Mouse (Mus musculus) spleen, adult 2 months (tissue): ENCODE measurements around the gene Ppp1r1b. TPM values are rescaled to one million over a fixed set of nuclear protein-coding genes. Genes with fewer than 3 reads are reported as not detected.

ENCODE experiments used
- DNase-seq, 2 experiments: peaks; one replicate each; pipeline versions ENCODE4 v3.0.0 to v3.0.0-alpha.2; 2012 to 2021; ENCODE audit warnings: low spot score in 2 of 2, low read depth in 1 of 2
- H3K27ac ChIP-seq: fragments of 200-500 bp; 2 replicates; pipeline ENCODE4 v1.5.1; 2012; ENCODE audit warnings: low read length, inconsistent platforms; ENCODE audit not compliant: insufficient read depth
- H3K27me3 ChIP-seq: fragments of 200-500 bp; 2 replicates; pipeline ENCODE4 v1.6.1; 2012; ENCODE audit warnings: mild to moderate bottlenecking, moderate library complexity, low read length, inconsistent platforms; ENCODE audit not compliant: control insufficient read depth, insufficient read depth
- H3K36me3 ChIP-seq: fragments of 200-500 bp; 2 replicates; pipeline ENCODE4 v1.6.1; 2012; ENCODE audit warnings: mild to moderate bottlenecking, low read length, inconsistent platforms; ENCODE audit not compliant: control insufficient read depth, insufficient read depth
- H3K4me1 ChIP-seq: fragments of 200-500 bp; 2 replicates; pipeline ENCODE4 v1.6.1; 2011; ENCODE audit warnings: inconsistent platforms; ENCODE audit not compliant: control insufficient read depth, insufficient read depth, insufficient read length
- H3K4me3 ChIP-seq: fragments of 200-500 bp; 2 replicates; pipeline ENCODE4 v1.5.1; 2011; ENCODE audit warnings: mild to moderate bottlenecking, inconsistent platforms; ENCODE audit not compliant: insufficient read depth, insufficient read length; ENCODE audit errors: extremely low read depth
- CTCF ChIP-seq: fragments of 200-500 bp; IDR thresholded peaks from 2 replicates; pipeline ENCODE4 v1.5.1; 2011; ENCODE audit warnings: mild to moderate bottlenecking, inconsistent platforms; ENCODE audit not compliant: insufficient read depth, insufficient read length, insufficient replicate concordance; ENCODE audit errors: extremely low read depth
- POLR2A ChIP-seq: fragments of 200-500 bp; IDR thresholded peaks from 2 replicates; pipeline ENCODE4 v1.6.1; 2011; ENCODE audit warnings: low read depth, low read length, inconsistent platforms
- WGBS: fragments of 180-500 bp; shearing (Covaris S2); methylation state at CpG from one replicate; pipeline ENCODE4 v1.1.7; 2018; 5-methylcytosine and 5-hydroxymethylcytosine counted together
- polyA plus RNA-seq: library from polyadenylated mRNA; depleted of rRNA; stranded (reverse); fragments of >200 nt; gene quantifications from 2 replicates; pipeline ENCODE4 v1.2.3, GENCODE M21; 2012

Ppp1r1b gene
- polyA plus RNA-seq, 1 experiment, result 0.44 TPM

- TF ChIP-seq CTCF (no peak), POLR2A (no peak)
- 21% methylated on average over 13 of the region's 13 CpGs for WGBS
- Histone ChIP-seq H3K36me3 (no peaks in the 10 kb centered on the region), H3K27ac (peak overlapping the region; percentile 68), H3K4me3 (peak overlapping the region; percentile 64), H3K4me1 (peaks cover 9% of the 10 kb centered on the region; the same call in 1 of the 2 replicates), H3K27me3 (no peaks in the 10 kb centered on the region)
- no peak for DNase-seq
Measured at GRCm38 (mm10) chr11:98357396-98358160, 9.4 kb downstream of the Ppp1r1b start.

DNA sequence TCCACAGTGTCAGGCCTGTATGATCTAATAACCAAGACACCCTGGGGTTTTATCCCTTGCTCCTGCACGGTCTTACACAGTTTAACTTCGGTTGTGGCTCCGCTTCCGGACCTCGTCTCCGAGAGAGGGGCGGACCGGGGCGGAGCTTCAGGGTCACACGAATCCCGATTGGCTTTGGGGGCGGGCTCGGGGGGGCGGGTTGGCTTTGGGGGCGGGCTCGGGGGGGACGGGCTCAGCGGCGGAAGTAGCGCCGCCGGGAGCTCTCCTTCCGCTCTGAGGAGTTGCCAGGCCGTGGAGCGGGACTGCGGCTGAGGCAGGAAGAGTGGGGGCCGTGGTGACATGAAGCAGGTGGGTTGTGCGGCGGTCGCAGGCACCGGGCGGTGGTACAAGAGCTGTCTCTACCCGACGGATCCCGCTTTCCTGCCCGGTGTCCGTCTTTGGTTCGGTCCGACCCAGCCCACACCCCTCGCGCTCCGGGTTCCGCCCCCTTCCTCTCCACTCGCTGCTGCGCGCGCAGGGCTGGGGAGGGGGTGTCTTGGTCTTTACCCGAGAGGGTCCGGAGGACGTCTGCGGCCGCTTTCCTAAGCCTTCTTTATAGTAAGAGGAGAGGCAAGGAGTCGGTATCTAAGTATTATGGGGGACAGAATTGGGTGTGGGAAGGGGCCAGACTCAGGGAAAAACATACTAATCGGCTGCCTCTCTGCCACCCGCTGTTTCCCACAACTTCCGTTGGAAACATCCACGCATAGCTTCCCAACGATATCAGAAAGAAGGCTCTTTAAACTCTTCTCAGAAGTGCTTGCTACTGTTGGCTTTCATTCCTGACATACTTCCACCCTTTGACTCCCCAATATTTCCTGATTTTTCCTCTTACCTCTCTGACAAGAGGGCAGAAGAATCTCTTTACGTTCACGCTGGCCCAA lies 10.2 kb downstream of the Ppp1r1b start, which contains the start of gene Stard3:
TSS of gene Stard3 (plus strand) at position 208 of the 923 bp plus-strand sequence.
- Histone ChIP-seq H3K27ac (peak within 1 kb of the TSS; percentile 94), H3K36me3 (no peaks in the 10 kb centered on the region), H3K4me3 (peak within 1 kb of the TSS; percentile 82), H3K4me1 (peaks cover 9% of the 10 kb centered on the region; the same call in 1 of the 2 replicates), H3K27me3 (no peaks in the 10 kb centered on the region)
- TF ChIP-seq POLR2A (peak; percentile 68), CTCF (no peak)
- under 1% methylated on average over 59 of the region's 60 CpGs for WGBS
- DNase-seq, result peak; percentile 82 to 90

DNA sequence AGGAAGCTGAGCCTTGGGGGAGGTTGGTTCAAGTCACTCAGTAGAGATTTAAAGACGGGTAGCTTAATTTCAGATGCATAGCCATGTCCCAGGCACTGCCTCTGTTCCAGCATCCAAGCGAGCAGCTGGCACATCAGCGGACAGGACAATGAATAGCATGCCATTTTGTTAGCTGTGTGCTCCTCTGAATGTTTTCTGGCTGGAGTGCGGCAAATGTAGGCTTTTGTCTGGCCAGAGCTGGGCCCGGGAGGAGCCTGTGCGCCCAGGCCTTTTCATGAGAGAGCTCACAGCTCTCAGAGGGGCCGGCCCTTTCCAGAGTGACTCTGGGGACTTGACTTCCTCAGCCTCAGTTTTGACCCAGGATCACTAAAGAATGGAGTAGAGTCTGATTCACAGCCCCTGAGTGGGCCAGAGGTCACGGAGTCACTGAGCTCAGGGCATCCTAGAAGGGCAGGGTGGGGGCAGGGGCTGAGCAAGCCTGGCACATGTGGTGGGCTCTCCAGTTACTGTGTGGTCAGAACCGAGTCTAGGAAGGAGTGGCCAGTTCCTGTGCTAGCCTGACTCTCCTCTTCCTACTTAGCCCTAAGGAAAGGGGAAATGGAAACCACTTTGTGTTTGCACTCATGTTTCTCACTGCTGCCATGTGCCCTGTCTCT lies 12.8 kb downstream of the Ppp1r1b start:
- H3K4me3 ChIP-seq, result no peak overlapping the region
- no peaks in the 10 kb centered on the region for H3K36me3 ChIP-seq
- 52% methylated on average over 9 of the region's 9 CpGs for WGBS
- DNase-seq, result no peak
- no peaks in the 10 kb centered on the region for H3K27me3 ChIP-seq
- H3K4me1 ChIP-seq, result peaks cover 7% of the 10 kb centered on the region; the same call in 1 of the 2 replicates
- H3K27ac ChIP-seq, result peak overlapping the region; percentile 50
- no peak for TF ChIP-seq POLR2A
- TF ChIP-seq CTCF, result no peak

- TF ChIP-seq CTCF (no peak), POLR2A (no peak)
- Histone ChIP-seq H3K27me3 (no peaks in the 10 kb centered on the region), H3K36me3 (no peaks in the 10 kb centered on the region), H3K4me3 (no peak overlapping the region), H3K27ac (no peak overlapping the region), H3K4me1 (peaks cover 20% of the 10 kb centered on the region; the same call in 1 of the 2 replicates)
- DNase-seq, result no peak
- WGBS, result 84% methylated on average over 5 of the region's 5 CpGs
Measured at GRCm38 (mm10) chr11:98363817-98364216, 15.6 kb downstream of the Ppp1r1b start.

GRCm38 (mm10) chr11:98364410-98364809 lies 16.2 kb downstream of the Ppp1r1b start:
- Histone ChIP-seq H3K36me3 (no peaks in the 10 kb centered on the region), H3K4me3 (no peak overlapping the region), H3K4me1 (peaks cover 20% of the 10 kb centered on the region; the same call in 1 of the 2 replicates), H3K27me3 (no peaks in the 10 kb centered on the region), H3K27ac (no peak overlapping the region)
- TF ChIP-seq CTCF (no peak), POLR2A (no peak)
- no peak for DNase-seq
- WGBS, result 88% methylated on average over 5 of the region's 5 CpGs

GRCm38 (mm10) chr11:98366290-98366689 lies 18.1 kb downstream of the Ppp1r1b start:
- H3K36me3 ChIP-seq, result no peaks in the 10 kb centered on the region
- H3K27me3 ChIP-seq, result no peaks in the 10 kb centered on the region
- H3K27ac ChIP-seq, result no peak overlapping the region
- 17% methylated on average over 10 of the region's 10 CpGs for WGBS
- TF ChIP-seq CTCF, result no peak
- no peak for TF ChIP-seq POLR2A
- peak in 1 of 2 experiments; percentile 15 for DNase-seq
- H3K4me3 ChIP-seq, result no peak overlapping the region
- H3K4me1 ChIP-seq, result peaks cover 16% of the 10 kb centered on the region; the same call in 1 of the 2 replicates
